Mouse (Mus musculus) testis, adult 2 months (tissue): ENCODE measurements around the gene Kif3b. TPM values are rescaled to one million over a fixed set of nuclear protein-coding genes. Genes with fewer than 3 reads are reported as not detected.

Source experiments
- H3K27ac ChIP-seq: fragments of 200-500 bp; 2 replicates; pipeline ENCODE4 v1.5.1; 2012; ENCODE audit warnings: low read depth, low read length; ENCODE audit not compliant: control insufficient read depth, insufficient read depth
- H3K27me3 ChIP-seq: fragments of 200-500 bp; 2 replicates; pipeline ENCODE4 v1.6.1; 2012; ENCODE audit warnings: mild to moderate bottlenecking, low read length, moderate library complexity; ENCODE audit not compliant: control insufficient read depth, insufficient read depth
- H3K36me3 ChIP-seq: fragments of 200-500 bp; 2 replicates; pipeline ENCODE4 v1.6.1; 2012; ENCODE audit warnings: mild to moderate bottlenecking, low read length; ENCODE audit not compliant: control insufficient read depth, insufficient read depth
- H3K4me1 ChIP-seq: fragments of 200-500 bp; 2 replicates; pipeline ENCODE4 v1.6.1; 2012; ENCODE audit warnings: low read length; ENCODE audit not compliant: control insufficient read depth, insufficient read depth
- H3K4me3 ChIP-seq: fragments of 200-500 bp; 2 replicates; pipeline ENCODE4 v1.5.1; 2012; ENCODE audit warnings: low read depth, mild to moderate bottlenecking, low read length, moderate library complexity, mixed read lengths; ENCODE audit not compliant: control insufficient read depth
- CTCF ChIP-seq: fragments of 200-500 bp; IDR thresholded peaks from 2 replicates; pipeline ENCODE4 v1.5.1; 2012; ENCODE audit warnings: low read depth, mild to moderate bottlenecking, inconsistent platforms, low read length, moderate library complexity; ENCODE audit not compliant: control insufficient read depth, insufficient read depth, insufficient replicate concordance
- POLR2A ChIP-seq: fragments of 200-500 bp; IDR thresholded peaks from 2 replicates; pipeline ENCODE4 v1.6.1; 2012; ENCODE audit warnings: low read depth, mild to moderate bottlenecking, inconsistent platforms, low read length, moderate library complexity; ENCODE audit not compliant: control insufficient read depth
- polyA plus RNA-seq: library from polyadenylated mRNA; depleted of rRNA; stranded (reverse); fragments of >200 nt; gene quantifications from 2 replicates; pipeline ENCODE4 v1.2.3, GENCODE M21; 2012

Gene Kif3b
- polyA plus RNA-seq, 1 experiment = 54.7 TPM

DNA sequence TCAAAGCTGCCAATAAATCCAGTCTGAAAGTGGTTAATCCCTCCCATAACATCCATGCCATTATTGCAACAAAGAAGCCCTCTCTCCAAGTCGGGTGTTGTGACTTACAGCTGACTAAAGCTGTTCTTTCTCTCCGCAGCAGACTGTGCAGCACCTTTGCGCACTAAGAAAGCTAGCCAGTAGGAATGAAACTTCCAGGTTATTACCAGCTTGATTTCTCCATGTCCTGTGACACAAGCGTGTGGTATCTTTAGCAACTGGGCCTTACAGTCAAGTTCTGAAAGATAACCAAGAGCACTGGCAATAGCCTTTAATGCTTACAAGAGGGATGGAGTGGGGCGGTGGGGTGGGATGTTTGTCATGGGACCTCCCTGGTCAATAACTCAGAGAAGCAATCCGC, 7.3 kb upstream of the Kif3b start:
- Histone ChIP-seq H3K27ac (no peak overlapping the region), H3K4me3 (no peak overlapping the region), H3K4me1 (peaks cover 5% of the 10 kb centered on the region), H3K27me3 (no peaks in the 10 kb centered on the region), H3K36me3 (no peaks in the 10 kb centered on the region)
- TF ChIP-seq CTCF = no peak
- no peak for TF ChIP-seq POLR2A

GRCm38 (mm10) chr2:153286524-153286923, 4.7 kb upstream of the Kif3b start:
- no peak overlapping the region for H3K4me3 ChIP-seq
- peaks cover 8% of the 10 kb centered on the region for H3K4me1 ChIP-seq
- no peak overlapping the region for H3K27ac ChIP-seq
- no peaks in the 10 kb centered on the region for H3K27me3 ChIP-seq
- H3K36me3 ChIP-seq = no peaks in the 10 kb centered on the region
- TF ChIP-seq POLR2A (no peak), CTCF (no peak)

DNA sequence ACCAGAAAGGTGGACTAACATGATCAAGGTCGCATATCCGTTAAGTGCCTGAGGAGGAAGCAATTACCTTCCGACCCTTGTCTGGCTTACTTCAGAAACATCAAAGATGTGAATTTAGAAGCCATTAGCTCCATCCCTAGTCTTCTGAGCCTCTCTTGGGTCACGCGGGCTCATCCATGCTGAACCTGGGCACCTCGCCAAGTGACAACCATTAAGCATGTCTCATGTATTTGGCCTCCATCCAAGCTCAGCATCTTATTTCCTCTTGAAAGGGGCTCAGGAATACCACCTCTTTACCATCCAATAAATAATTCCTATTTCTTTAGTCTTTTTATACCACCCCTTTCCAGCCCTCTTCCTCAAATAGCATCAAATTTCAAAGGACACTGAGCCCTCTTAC, 3.4 kb upstream of the Kif3b start:
- TF ChIP-seq CTCF (no peak), POLR2A (no peak)
- peak overlapping the region; percentile 31; the same call in 1 of the 2 replicates for H3K4me3 ChIP-seq
- H3K36me3 ChIP-seq = no peaks in the 10 kb centered on the region
- H3K4me1 ChIP-seq = peaks cover 11% of the 10 kb centered on the region
- no peaks in the 10 kb centered on the region for H3K27me3 ChIP-seq
- no peak overlapping the region for H3K27ac ChIP-seq

- peak overlapping the region; percentile 97 for H3K4me3 ChIP-seq
- H3K27me3 ChIP-seq = no peaks in the 10 kb centered on the region
- H3K27ac ChIP-seq = peak overlapping the region; percentile 92
- no peak for TF ChIP-seq CTCF
- TF ChIP-seq POLR2A = peak; percentile 49; the same call in 1 of the 2 replicates
- peaks cover 11% of the 10 kb centered on the region for H3K4me1 ChIP-seq
- H3K36me3 ChIP-seq = no peaks in the 10 kb centered on the region; the same call in 1 of the 2 replicates
Observed at GRCm38 (mm10) chr2:153292305-153292861, 1.2 kb downstream of the Kif3b start.

DNA sequence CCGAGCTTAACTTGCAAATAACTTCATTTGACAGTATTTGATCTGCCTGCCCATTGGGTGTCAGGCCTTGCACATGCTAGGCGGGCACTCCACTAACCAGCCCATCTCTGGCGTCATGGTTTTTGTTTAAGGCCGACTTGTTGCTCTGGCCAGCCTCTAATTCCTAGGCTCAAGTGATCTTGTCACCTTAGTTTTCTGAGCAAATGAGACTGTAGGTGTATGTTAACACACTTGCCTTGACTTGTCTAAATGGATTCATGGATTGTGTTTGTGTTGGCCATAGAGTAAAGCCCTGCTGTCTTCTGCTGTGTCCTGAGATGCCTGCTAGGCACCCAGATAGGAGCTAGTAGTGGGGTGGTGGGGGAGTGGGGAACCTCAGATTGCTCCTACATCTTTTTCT, 4.0 kb downstream of the Kif3b start:
- TF ChIP-seq CTCF (no peak), POLR2A (no peak)

GRCm38 (mm10) chr2:153297771-153298170, 6.6 kb downstream of the Kif3b start:
- TF ChIP-seq POLR2A = no peak
- no peaks in the 10 kb centered on the region; the same call in 1 of the 2 replicates for H3K36me3 ChIP-seq
- H3K27me3 ChIP-seq = no peaks in the 10 kb centered on the region
- peak overlapping the region; percentile 47 for H3K27ac ChIP-seq
- H3K4me3 ChIP-seq = peak overlapping the region; percentile 33
- peaks cover 2% of the 10 kb centered on the region for H3K4me1 ChIP-seq

More for the DNA sequence above, 4.0 kb downstream of the Kif3b start:
- Histone ChIP-seq H3K4me3 (no peak overlapping the region), H3K27ac (no peak overlapping the region), H3K4me1 (peaks cover 7% of the 10 kb centered on the region), H3K36me3 (no peaks in the 10 kb centered on the region; the same call in 1 of the 2 replicates), H3K27me3 (no peaks in the 10 kb centered on the region)

GRCm38 (mm10) chr2:153298460-153298859, 7.2 kb downstream of the Kif3b start:
- TF ChIP-seq CTCF (no peak), POLR2A (no peak)
- Histone ChIP-seq H3K4me1 (peaks cover 2% of the 10 kb centered on the region), H3K4me3 (peak overlapping the region; percentile 33), H3K27me3 (no peaks in the 10 kb centered on the region), H3K36me3 (no peaks in the 10 kb centered on the region; the same call in 1 of the 2 replicates), H3K27ac (peak overlapping the region; percentile 54)
